Mouse (Mus musculus): ENCODE data around the gene Ghrhr. TPM values are rescaled to one million over a fixed set of nuclear protein-coding genes. Genes with fewer than 3 reads are reported as not detected.
A peak's percentile ranks its signal among the peaks of the same experiment; 100 is the strongest.

Ghrhr gene
- polyA plus RNA-seq, 1 experiment from 2014 or later, result not detected

DNA sequence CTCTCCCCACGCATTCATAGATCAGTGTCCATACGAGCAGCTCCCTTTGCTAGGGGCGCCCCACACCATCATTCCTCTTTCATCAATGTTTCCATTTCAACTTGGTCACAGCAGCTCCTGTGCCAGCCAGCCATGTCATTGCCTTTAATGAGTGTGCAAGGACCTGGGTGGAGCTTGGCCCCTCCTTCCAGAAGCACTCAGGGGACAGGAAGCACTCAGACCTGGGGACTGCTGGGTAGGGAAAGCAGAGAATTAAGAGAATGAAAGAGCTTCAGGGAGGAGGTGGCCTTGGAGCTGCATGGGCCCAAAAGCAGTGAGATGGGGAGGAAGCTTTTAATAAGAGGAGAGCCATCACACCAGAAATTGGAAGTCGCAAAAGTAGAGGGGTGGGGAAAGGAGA is 5.9 kb downstream of the Ghrhr start:
- Histone ChIP-seq H3K36me3 (no peaks in the 10 kb centered on the region), H3K4me3 (no peak overlapping the region), H3K9ac (no peak overlapping the region), H3K4me2 (no peak overlapping the region), H3K9me3 (no peaks in the 10 kb centered on the region), H3K4me1 (no peaks in the 10 kb centered on the region), H3K27ac (no peak overlapping the region), H3K27me3 (no peaks in the 10 kb centered on the region)
- ATAC-seq (ENCODE audit: insufficient number of reproducible peaks, low FRiP score, low TSS enrichment, low read depth), result no peak
- WGBS, result 70% methylated on average over 4 of the region's 4 CpGs

DNA sequence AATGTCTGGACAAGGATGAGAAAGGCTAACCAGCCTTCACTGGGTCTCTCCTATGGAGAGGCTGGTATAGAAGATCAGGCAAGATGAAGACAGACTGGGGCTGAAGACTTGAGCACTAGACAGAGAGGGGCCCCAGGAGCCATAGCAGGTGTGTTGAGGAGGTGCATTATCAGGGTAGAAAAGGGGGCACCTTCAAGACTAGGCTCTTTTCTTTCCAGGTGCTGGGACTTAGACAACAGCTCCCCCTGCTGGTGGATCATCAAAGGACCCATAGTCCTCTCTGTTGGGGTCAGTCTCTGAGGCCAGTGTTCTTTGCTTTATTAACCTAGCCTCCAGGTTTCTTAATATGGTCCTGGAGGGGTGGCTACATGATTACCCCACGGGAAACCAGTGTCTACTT is 7.8 kb downstream of the Ghrhr start:
- Histone ChIP-seq H3K27me3 (no peaks in the 10 kb centered on the region), H3K4me3 (no peak overlapping the region), H3K4me2 (no peak overlapping the region), H3K9me3 (no peaks in the 10 kb centered on the region), H3K4me1 (no peaks in the 10 kb centered on the region), H3K9ac (no peak overlapping the region), H3K27ac (no peak overlapping the region), H3K36me3 (no peaks in the 10 kb centered on the region)
- no peak for ATAC-seq (ENCODE audit: insufficient number of reproducible peaks, low FRiP score, low TSS enrichment, low read depth)
- 9% methylated on average over 1 of the region's 1 CpGs for WGBS

DNA sequence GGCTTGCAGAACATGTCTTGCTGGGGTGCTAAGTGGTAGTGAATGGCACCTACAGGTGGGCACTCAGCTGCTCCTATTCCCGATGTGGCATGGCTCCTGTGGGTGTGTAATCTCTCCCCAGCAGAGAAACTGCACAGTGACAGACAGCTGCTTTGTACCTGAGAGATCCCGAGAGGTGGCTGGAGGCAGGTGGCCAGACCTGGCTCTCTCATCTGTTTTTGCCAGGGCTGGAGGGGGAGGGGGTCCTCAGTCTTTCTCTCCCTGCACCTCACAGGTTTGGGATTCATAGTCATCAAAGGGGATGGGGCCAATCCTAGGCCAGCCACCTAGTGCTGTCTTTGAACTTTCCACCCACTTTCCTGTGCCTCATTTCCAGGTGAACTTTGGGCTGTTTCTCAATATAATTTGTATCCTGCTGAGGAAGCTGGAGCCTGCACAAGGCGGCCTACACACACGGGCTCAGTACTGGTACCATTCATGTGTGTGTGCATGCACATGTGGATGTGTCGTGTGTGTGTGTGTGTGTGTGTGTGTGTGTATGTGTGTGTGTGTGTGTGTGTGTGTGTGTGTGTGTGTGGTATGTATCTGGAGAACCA is 8.4 kb downstream of the Ghrhr start:
- no peak for ATAC-seq (ENCODE audit: insufficient number of reproducible peaks, low FRiP score, low TSS enrichment, low read depth)
- Histone ChIP-seq H3K4me1 (no peaks in the 10 kb centered on the region), H3K36me3 (no peaks in the 10 kb centered on the region), H3K4me3 (no peak overlapping the region), H3K9me3 (no peaks in the 10 kb centered on the region), H3K4me2 (no peak overlapping the region), H3K27me3 (0 out of 2 replicates have a peak, but pooled peaks cover 1% of the 10 kb centered on the region), H3K9ac (no peak overlapping the region), H3K27ac (no peak overlapping the region)
- 74% methylated on average over 5 of the region's 5 CpGs for WGBS

DNA sequence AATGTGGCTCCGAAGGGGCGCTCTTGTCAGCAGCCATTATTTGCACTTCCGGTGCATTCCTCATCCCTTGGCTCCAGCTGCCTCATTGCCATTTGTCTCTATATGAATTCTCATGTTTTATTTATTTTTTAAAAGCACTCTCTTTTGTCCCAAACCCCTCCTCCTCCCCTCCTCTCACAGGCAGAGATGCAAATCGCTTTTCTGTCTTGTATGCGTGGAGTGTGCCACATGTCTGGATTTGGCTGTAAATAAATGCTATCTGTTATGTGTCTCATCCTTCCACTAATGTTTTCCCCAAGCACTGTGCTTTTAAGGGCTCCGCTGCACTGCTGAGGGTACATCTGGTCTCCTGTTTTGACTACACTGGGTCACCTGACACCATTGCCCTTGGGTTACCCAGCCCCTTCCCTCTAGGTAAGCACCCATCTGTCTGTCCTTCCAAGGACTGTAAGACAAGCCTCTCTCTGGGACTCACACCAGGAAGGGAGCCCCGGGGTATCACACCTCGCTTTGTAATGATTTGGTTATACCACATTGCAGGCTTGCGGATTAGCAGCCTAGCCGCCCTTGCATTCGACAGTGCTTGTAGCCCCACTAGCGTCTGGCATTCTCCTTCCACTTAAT is 12.6 kb downstream of the Ghrhr start:
- 37% methylated on average over 12 of the region's 12 CpGs for WGBS
- H3K27me3 ChIP-seq, result 0 out of 2 replicates have a peak, but pooled peaks cover 4% of the 10 kb centered on the region
- no peak for ATAC-seq (ENCODE audit: insufficient number of reproducible peaks, low FRiP score, low TSS enrichment, low read depth)

DNA sequence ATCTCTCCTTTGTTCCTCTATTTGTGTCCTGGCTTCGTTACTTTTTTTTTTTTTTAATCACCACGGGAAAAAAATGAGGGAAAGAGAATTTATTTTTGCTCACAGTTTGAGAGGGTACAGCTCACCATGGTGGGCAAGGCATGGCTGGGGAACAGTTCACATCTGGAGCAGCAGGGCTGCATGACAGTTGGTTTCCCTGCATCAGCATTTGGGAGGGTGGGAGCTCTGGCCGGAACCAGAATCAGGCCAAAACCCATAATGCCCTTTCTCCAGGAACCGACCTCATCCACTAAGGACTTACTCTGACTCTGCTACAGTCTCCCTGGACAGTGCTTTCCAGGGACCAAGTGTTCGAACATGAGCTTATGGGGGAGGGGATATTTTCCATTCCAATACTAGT is 13.2 kb downstream of the Ghrhr start:
- Histone ChIP-seq H3K4me3 (no peak overlapping the region), H3K9ac (no peak overlapping the region), H3K4me2 (no peak overlapping the region), H3K36me3 (no peaks in the 10 kb centered on the region), H3K9me3 (no peaks in the 10 kb centered on the region), H3K27ac (no peak overlapping the region), H3K4me1 (no peaks in the 10 kb centered on the region), H3K27me3 (0 out of 2 replicates have a peak, but pooled peaks cover 4% of the 10 kb centered on the region)
- 68% methylated on average over 5 of the region's 5 CpGs for WGBS
- no peak for ATAC-seq (ENCODE audit: insufficient number of reproducible peaks, low FRiP score, low TSS enrichment, low read depth)

More for the DNA sequence above, 12.6 kb downstream of the Ghrhr start:
- no peaks in the 10 kb centered on the region for H3K36me3 ChIP-seq
- no peak overlapping the region for H3K4me2 ChIP-seq
- no peak overlapping the region for H3K4me3 ChIP-seq
- no peak overlapping the region for H3K9ac ChIP-seq
- no peaks in the 10 kb centered on the region for H3K4me1 ChIP-seq
- H3K9me3 ChIP-seq, result no peaks in the 10 kb centered on the region
- H3K27ac ChIP-seq, result no peak overlapping the region

DNA sequence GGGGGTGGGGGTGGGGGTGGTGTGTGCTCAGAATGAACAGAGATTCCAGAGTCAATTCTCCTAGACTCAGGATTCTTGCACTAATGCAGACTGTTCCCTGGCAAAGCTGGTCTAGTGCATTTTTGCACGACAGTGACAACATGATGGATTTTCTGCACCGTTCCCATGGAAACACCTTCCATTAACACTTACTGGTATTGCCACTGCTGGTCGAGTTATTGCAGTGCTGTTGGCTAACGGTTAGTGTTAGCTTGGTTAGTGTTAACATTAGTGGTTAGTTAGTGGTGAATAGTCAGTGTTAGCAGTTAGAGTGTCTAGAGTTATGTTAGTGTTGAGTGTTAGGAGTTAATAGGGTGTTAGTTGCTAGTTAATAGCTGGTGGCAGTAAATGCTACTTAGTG is 15.7 kb downstream of the Ghrhr start:
- Histone ChIP-seq H3K4me2 (no peak overlapping the region), H3K27ac (no peak overlapping the region), H3K4me3 (no peak overlapping the region), H3K27me3 (0 out of 2 replicates have a peak, but pooled peaks cover 4% of the 10 kb centered on the region), H3K36me3 (no peaks in the 10 kb centered on the region), H3K4me1 (peaks cover 9% of the 10 kb centered on the region), H3K9ac (no peak overlapping the region), H3K9me3 (no peaks in the 10 kb centered on the region)
- no peak for ATAC-seq (ENCODE audit: insufficient number of reproducible peaks, low FRiP score, low TSS enrichment, low read depth)
- WGBS, result 17% methylated on average over 4 of the region's 4 CpGs

DNA sequence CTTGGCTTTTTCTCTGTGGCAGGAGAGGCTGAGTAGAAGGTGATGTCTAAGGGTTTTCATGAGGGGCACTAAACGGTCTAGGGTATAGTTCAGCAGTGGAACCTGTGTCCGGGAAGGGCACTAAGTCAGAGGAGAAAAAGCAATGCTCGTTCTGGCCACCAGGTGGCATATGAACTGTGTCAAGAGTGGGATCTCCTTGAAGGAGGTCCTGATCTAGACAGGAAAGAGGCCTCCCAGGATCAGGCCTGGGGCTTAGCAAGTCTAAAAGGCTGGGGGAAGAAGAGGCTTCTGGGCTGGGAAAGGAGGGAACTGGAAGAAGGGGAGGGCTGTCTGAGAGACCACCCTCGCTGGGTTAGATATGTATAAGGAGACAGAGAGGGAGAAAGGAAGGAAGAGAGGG is 16.4 kb downstream of the Ghrhr start:
- ATAC-seq (ENCODE audit: insufficient number of reproducible peaks, low FRiP score, low TSS enrichment, low read depth), result no peak

DNA sequence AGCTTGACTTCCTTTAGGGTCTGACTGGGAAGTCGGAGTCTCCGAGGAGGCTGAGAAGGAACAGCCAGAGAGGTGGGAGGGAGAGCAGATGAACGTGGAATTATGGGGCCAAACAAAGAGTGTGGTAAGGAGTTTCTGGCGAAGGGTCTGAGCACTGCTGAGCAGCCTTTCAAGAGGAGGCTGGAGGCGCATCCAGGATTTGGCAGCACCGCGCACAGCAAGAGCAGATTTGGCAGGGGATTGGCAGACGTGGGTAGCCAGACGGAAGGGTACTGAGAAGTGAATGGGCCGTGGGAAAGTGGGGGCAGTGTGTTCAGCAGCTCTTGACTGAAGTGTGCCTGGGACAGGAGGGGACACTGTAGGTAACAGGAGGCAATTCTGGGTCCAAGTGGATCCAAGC is 18.8 kb downstream of the Ghrhr start:
- no peak overlapping the region for H3K4me2 ChIP-seq
- peaks cover 13% of the 10 kb centered on the region for H3K4me1 ChIP-seq
- H3K27me3 ChIP-seq, result no peaks in the 10 kb centered on the region
- no peaks in the 10 kb centered on the region for H3K36me3 ChIP-seq
- no peak overlapping the region for H3K27ac ChIP-seq
- no peak for ATAC-seq (ENCODE audit: insufficient number of reproducible peaks, low FRiP score, low TSS enrichment, low read depth)
- H3K4me3 ChIP-seq, result no peak overlapping the region
- no peak overlapping the region for H3K9ac ChIP-seq
- 78% methylated on average over 10 of the region's 10 CpGs for WGBS
- no peaks in the 10 kb centered on the region for H3K9me3 ChIP-seq

More for the DNA sequence above, 16.4 kb downstream of the Ghrhr start:
- WGBS, result 11% methylated on average over 4 of the region's 4 CpGs
- Histone ChIP-seq H3K36me3 (no peaks in the 10 kb centered on the region), H3K4me2 (no peak overlapping the region), H3K4me3 (no peak overlapping the region), H3K27ac (no peak overlapping the region), H3K9me3 (no peaks in the 10 kb centered on the region), H3K9ac (no peak overlapping the region), H3K4me1 (peaks cover 12% of the 10 kb centered on the region), H3K27me3 (0 out of 2 replicates have a peak, but pooled peaks cover 4% of the 10 kb centered on the region)

DNA sequence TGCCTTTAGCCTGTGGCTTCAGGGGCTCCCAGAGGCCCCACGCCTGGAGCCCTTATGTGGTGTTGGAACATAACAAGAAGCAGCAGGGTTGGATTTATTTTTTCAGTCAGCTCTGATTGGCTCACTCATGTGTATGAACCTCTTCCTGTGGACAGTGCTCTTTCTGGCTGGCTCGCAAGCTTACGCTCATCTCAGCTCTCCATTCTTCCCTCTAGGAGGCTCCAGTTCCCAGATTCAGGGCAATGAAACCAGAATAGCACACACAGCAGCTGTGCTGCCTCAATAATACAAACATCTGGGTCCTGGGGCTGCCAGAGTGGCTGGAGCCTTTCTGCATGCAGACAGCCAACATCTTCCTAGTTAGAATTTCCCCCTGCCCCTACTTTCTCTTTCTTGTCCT is 20.1 kb downstream of the Ghrhr start:
- Histone ChIP-seq H3K36me3 (no peaks in the 10 kb centered on the region), H3K27ac (peak overlapping the region; percentile 65), H3K4me2 (no peak overlapping the region), H3K4me1 (peaks cover 17% of the 10 kb centered on the region), H3K9ac (no peak overlapping the region), H3K27me3 (no peaks in the 10 kb centered on the region), H3K4me3 (no peak overlapping the region), H3K9me3 (no peaks in the 10 kb centered on the region)
- WGBS, result 23% methylated on average over 3 of the region's 3 CpGs
- 0 out of 2 replicates have a peak, but pooled peaks have one; percentile 31 for ATAC-seq (ENCODE audit: insufficient number of reproducible peaks, low FRiP score, low TSS enrichment, low read depth)

DNA sequence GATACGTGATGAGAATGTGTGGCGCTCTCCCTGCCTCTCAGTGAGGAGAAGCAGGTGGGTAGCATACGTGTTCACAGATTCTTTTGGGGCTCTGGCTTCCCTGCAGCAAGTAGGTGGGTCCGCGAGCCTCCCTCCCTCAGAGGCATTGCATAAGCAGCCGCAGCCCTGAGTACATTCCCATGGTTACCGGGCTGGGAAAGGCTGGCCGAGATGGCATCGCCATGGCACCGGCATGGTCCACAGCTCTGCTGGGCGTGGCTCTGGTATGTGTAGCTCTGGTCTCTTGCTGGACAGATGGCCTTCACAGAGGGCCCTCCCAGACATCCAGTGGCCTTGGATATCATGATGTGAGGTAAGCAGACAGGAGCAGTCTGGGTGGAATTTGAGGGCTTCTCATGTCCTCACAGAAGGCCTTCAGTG is 20.5 kb downstream of the Ghrhr start:
- H3K9ac ChIP-seq, result no peak overlapping the region
- no peak overlapping the region for H3K4me3 ChIP-seq
- H3K4me2 ChIP-seq, result 0 out of 2 replicates have a peak overlapping the region, but pooled peaks have one; percentile 17
- ATAC-seq (ENCODE audit: insufficient number of reproducible peaks, low FRiP score, low TSS enrichment, low read depth), result no peak
- no peaks in the 10 kb centered on the region for H3K36me3 ChIP-seq
- no peaks in the 10 kb centered on the region for H3K27me3 ChIP-seq
- H3K27ac ChIP-seq, result peak overlapping the region; percentile 65
- H3K9me3 ChIP-seq, result no peaks in the 10 kb centered on the region
- WGBS, result 68% methylated on average over 11 of the region's 11 CpGs
- H3K4me1 ChIP-seq, result peaks cover 17% of the 10 kb centered on the region

DNA sequence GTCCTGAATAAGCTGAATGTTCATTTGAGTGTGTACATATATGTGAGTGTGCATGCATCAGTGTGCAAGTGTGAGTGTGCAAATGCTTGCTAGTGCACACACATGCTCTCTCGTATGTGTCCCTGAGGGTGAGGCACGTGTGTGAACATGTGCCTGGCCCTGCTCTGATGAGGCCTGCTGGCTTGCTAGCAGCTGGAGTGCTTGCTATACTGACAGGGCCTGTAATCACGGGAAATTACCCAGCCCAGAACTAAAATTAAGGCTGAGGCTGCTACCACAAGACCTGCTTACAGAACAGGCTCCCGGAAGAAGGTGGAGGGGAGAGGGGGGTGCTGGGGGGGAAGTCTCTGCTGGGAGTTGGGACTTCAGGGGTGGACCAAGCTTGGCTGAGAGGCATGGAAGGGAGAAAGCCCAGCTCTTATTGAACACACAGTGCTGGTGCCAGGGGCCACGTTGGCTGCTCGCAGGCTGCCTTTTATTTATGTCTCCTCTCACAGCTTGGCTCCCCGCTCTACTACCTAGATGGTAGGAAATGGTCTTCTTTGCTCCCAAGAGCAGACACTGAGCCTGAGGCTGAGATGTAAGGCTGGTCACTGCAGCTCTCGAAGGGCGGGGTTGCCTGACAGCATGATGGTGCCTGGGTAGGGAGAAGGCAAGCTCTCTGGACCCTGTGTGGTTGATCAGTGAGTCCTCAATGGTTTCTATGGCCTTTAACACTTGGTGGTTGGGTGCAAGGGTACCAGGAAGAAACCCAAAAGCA is 23.0 kb downstream of the Ghrhr start:
- ATAC-seq (ENCODE audit: insufficient number of reproducible peaks, low FRiP score, low TSS enrichment, low read depth), result no peak
- H3K27me3 ChIP-seq, result no peaks in the 10 kb centered on the region
- WGBS, result 57% methylated on average over 9 of the region's 9 CpGs
- no peak overlapping the region for H3K4me2 ChIP-seq
- H3K36me3 ChIP-seq, result no peaks in the 10 kb centered on the region
- H3K9ac ChIP-seq, result no peak overlapping the region
- H3K4me3 ChIP-seq, result no peak overlapping the region
- peaks cover 17% of the 10 kb centered on the region for H3K4me1 ChIP-seq
- no peak overlapping the region for H3K27ac ChIP-seq
- H3K9me3 ChIP-seq, result no peaks in the 10 kb centered on the region

DNA sequence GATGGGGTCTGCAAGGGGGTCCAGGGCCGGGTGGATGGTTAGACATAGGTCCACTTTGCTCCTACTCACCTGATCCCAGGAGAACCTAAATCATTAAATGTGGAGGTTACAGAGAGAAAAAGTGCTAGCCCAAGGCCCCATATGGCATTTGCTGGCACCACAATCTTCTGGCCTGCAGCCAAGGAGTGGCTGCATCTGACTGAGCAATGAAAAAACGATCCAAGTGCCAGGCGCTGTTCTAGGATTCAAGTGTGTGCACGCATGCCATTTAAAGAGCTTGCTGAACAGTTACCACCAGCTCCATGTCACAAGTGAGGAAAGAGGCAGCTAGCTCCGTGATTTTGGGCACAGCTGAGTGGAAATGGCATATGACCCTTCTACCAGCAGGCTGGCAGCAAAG is 23.8 kb downstream of the Ghrhr start:
- H3K9ac ChIP-seq, result no peak overlapping the region
- H3K27me3 ChIP-seq, result no peaks in the 10 kb centered on the region
- H3K4me2 ChIP-seq, result no peak overlapping the region
- ATAC-seq (ENCODE audit: insufficient number of reproducible peaks, low FRiP score, low TSS enrichment, low read depth), result no peak
- no peak overlapping the region for H3K4me3 ChIP-seq
- no peaks in the 10 kb centered on the region for H3K9me3 ChIP-seq
- no peaks in the 10 kb centered on the region for H3K36me3 ChIP-seq
- WGBS, result 44% methylated on average over 5 of the region's 5 CpGs
- no peak overlapping the region for H3K27ac ChIP-seq
- peaks cover 17% of the 10 kb centered on the region for H3K4me1 ChIP-seq
